Mouse (Mus musculus): ENCODE measurements at regions not wholly inside any gene's neighbourhood (a gene's known extent, or its start where the extent isn't known, plus 50 kb on each side); places are given as distances from the start of the nearest gene placed in this dataset.

DNA sequence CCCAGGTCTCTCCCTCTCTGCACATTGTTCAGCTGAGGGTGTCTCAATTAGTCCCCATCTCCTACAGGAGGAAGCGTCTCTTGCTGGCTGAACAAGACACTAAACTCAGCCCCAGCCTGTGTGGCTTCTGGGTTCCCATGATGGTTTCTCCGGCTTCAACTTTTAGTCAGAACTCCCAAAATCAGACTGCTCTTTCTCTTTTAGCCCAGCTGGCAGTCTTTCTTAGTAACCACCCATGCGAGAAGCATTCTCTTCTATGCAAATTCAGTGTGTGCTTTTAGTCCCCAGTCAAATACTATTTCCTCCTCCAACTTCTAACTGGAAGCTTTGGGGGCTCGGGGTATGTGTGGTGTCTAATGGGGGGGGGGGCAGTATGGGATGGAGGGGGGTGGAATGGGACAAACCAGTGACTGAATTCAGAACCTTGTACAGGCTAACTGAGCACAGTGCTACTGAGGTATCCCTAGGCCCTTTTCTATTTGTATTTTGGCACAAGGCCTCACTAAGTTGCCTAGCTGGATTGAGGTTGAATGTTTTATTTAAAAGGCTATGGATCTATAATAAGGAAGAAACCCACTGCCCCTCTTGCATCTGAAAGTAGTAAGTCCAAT lies 194.9 kb upstream of the Gm9833 start:
- no peak for TF ChIP-seq CTCF (IDR thresholded peaks at IDR 0.05; ENCODE audit: insufficient read depth, low read length)
- no peak for TF ChIP-seq POLR2A (IDR thresholded peaks at IDR 0.05; ENCODE audit: borderline replicate concordance, extremely low read depth, low read depth, low read length)
